Mouse (Mus musculus) B cell, adult (primary cell): ENCODE measurements around the gene Vmn1r61. TPM values are rescaled to one million over a fixed set of nuclear protein-coding genes. Genes with fewer than 3 reads are reported as not detected.

Experiments used
- total RNA-seq: library from RNA; stranded (reverse); gene quantifications from 4 replicates; pipeline ENCODE4 v1.2.4, GENCODE M21; 2023; ENCODE audit not compliant: inconsistent age

The Vmn1r61 gene
- not detected in 4 replicates for total RNA-seq

GRCm38 (mm10) chr7:5613195-5613594 is at the start of gene Vmn1r61:
Gene Vmn1r61 (minus strand): TSS chr7:5613295.

Other genes with a start within 250 kb of the Vmn1r61 start
- gene Vmn1r58, start 199.9 kb downstream of the Vmn1r61 start, total RNA-seq, result not detected in 4 replicates
- not detected in 4 replicates for gene Vmn1r59, start 156.5 kb downstream of the Vmn1r61 start, total RNA-seq
- not detected in 4 replicates for gene Vmn2r28, start 119.3 kb downstream of the Vmn1r61 start, total RNA-seq
- gene Vmn1r60, start 66.0 kb downstream of the Vmn1r61 start, total RNA-seq, result not detected in 4 replicates
- not detected in 4 replicates for gene Vmn1r62, start 60.3 kb upstream of the Vmn1r61 start, total RNA-seq
- gene Vmn1r63, start 192.2 kb upstream of the Vmn1r61 start, total RNA-seq, result not detected in 4 replicates